8 mouse cellular contexts compared by ENCODE assay signal in genomic region chr8:3631478-3631875, GRCm38 (mm10). TPM values are rescaled to one million over a fixed set of nuclear protein-coding genes. Genes with fewer than 3 reads are reported as not detected.
DNase-seq lines count a peak whose midpoint lies in the region; ATAC-seq lines count a peak whose summit lies in the region.

No protein-coding gene starts in this region.

- no peak overlapping the region for H3K27ac ChIP-seq in heart, embryonic 14.5 days (replicated peaks in 1 of 2; ENCODE audit: control insufficient read depth in 1 of 2, insufficient read depth in 1 of 2, low read depth in 2 of 2, low read length in 2 of 2)
- H3K27ac ChIP-seq in hindbrain, embryonic 16.5 days (ENCODE audit: low read depth, low read length): no peak overlapping the region
- H3K27ac ChIP-seq in lung, embryonic 15.5 days: no peak overlapping the region

- peak overlapping the region; percentile 87 for H3K4me2 ChIP-seq in heart, embryonic 14.5 days (ENCODE audit: low read length)
- peak overlapping the region; percentile 64 for H3K4me2 ChIP-seq in hindbrain, embryonic 16.5 days (ENCODE audit: low read length)
- peak overlapping the region; percentile 75 for H3K4me2 ChIP-seq in lung, embryonic 15.5 days

- intact Hi-C loops in heart, postnatal 10 days (cut with DNase I): no loop called here

- H3K9ac ChIP-seq in heart, embryonic 14.5 days (ENCODE audit: low read length): peak overlapping the region; percentile 73
- peak overlapping the region; percentile 58 for H3K9ac ChIP-seq in hindbrain, embryonic 16.5 days (ENCODE audit: low read depth, low read length)
- peak overlapping the region; percentile 52 for H3K9ac ChIP-seq in lung, embryonic 15.5 days

- no peak for DNase-seq in heart, postnatal 10 days
- peak; percentile 57 for DNase-seq in c-Kit-positive CD71-positive TER-119-positive erythroid progenitor cells, embryonic 14.5 days (ENCODE audit: low spot score)
- DNase-seq in retina, postnatal 1 day: peak; percentile 28
- DNase-seq in layer of hippocampus, adult 11-12 months (ENCODE audit: low spot score): no peak
- DNase-seq in frontal cortex, postnatal 25 days (ENCODE audit: low spot score in 2 of 2): no peak

- peaks cover 5% of the 10 kb centered on the region in 2 experiments; a peak in 2 of 4 replicates for H3K4me1 ChIP-seq in heart, embryonic 14.5 days (ENCODE audit: control insufficient read depth in 2 of 2, insufficient read depth in 2 of 2, low read length in 2 of 2)
- peaks cover 9% of the 10 kb centered on the region for H3K4me1 ChIP-seq in hindbrain, embryonic 16.5 days (ENCODE audit: control insufficient read depth, insufficient read depth, low read depth, low read length)
- H3K4me1 ChIP-seq in lung, embryonic 15.5 days: no peaks in the 10 kb centered on the region

- H3K27me3 ChIP-seq in heart, embryonic 14.5 days (ENCODE audit: control insufficient read depth, insufficient read depth, low read length): peaks cover 10% of the 10 kb centered on the region; the same call in 1 of the 2 replicates
- H3K27me3 ChIP-seq in hindbrain, embryonic 16.5 days (replicated peaks; ENCODE audit: control insufficient read depth, insufficient read depth, low read length): no peaks in the 10 kb centered on the region
- H3K27me3 ChIP-seq in lung, embryonic 15.5 days: peaks cover 8% of the 10 kb centered on the region; the same call in 1 of the 2 replicates

- 10% methylated on average over 8 of the region's 8 CpGs for WGBS in heart, embryonic 14.5 days
- WGBS in hindbrain, embryonic 16.5 days: 26% methylated on average over 8 of the region's 8 CpGs
- 11% methylated on average over 8 of the region's 8 CpGs for WGBS in lung, embryonic 15.5 days

- peak overlapping the region; percentile 54 to 68 for H3K4me3 ChIP-seq in heart, embryonic 14.5 days (ENCODE audit: control insufficient read depth in 1 of 2, insufficient read depth in 1 of 2, low read depth in 1 of 2, low read length in 2 of 2)
- peak overlapping the region; percentile 49 for H3K4me3 ChIP-seq in hindbrain, embryonic 16.5 days (ENCODE audit: low read length)
- peak overlapping the region; percentile 63 for H3K4me3 ChIP-seq in lung, embryonic 15.5 days

- H3K9me3 ChIP-seq in heart, embryonic 14.5 days (ENCODE audit: control insufficient read depth, low read length): no peaks in the 10 kb centered on the region
- H3K9me3 ChIP-seq in hindbrain, embryonic 16.5 days (ENCODE audit: control insufficient read depth, low read length): no peaks in the 10 kb centered on the region
- no peaks in the 10 kb centered on the region for H3K9me3 ChIP-seq in lung, embryonic 15.5 days

- 0 out of 2 replicates have a peak, but pooled peaks have one; percentile 6 for ATAC-seq in heart, embryonic 14.5 days (ENCODE audit: insufficient number of reproducible peaks, insufficient read depth, low FRiP score, low read depth)
- ATAC-seq in hindbrain, embryonic 16.5 days: no peak; the same call in 1 of the 2 replicates
- peak; percentile 51 for ATAC-seq in lung, embryonic 15.5 days (ENCODE audit: borderline replicate concordance, extremely low read depth, low FRiP score, low TSS enrichment)

- peaks cover 22% of the 10 kb centered on the region for H3K36me3 ChIP-seq in heart, embryonic 14.5 days (ENCODE audit: control insufficient read depth, insufficient read depth, low read length)
- no peaks in the 10 kb centered on the region for H3K36me3 ChIP-seq in hindbrain, embryonic 16.5 days (ENCODE audit: control insufficient read depth, insufficient read depth, low read length)
- H3K36me3 ChIP-seq in lung, embryonic 15.5 days: no peaks in the 10 kb centered on the region

RNA-seq across cellular contexts. Expression of gene Stxbp2, which starts 0.7 kb away (rescaled TPM):
- polyA plus RNA-seq in heart, embryonic 14.5 days (2014; fragmentation: Nextera tagmentation; extraction: Ambion mirVana): 39.0 and 40.2 TPM in 2 replicates
- total RNA-seq in heart, postnatal 10 days (2021): 10 to 100 TPM; 13.9 to 14.0 TPM
- polyA plus RNA-seq in hindbrain, embryonic 16.5 days (2015; fragmentation: Nextera tagmentation; extraction: Ambion mirVana): 39.3 and 42.5 TPM in 2 replicates
- 75.6 and 84.6 TPM in 2 replicates for polyA plus RNA-seq in lung, embryonic 15.5 days (2015; fragmentation: Nextera tagmentation; extraction: Ambion mirVana)

RNA-seq across cellular contexts. Expression of gene Pcp2, which starts 6.1 kb away (rescaled TPM):
- not detected in 2 replicates for polyA plus RNA-seq in heart, embryonic 14.5 days (2014; fragmentation: Nextera tagmentation; extraction: Ambion mirVana)
- not detected for total RNA-seq in heart, postnatal 10 days (2021)
- 24.9 and 30.6 TPM in 2 replicates for polyA plus RNA-seq in hindbrain, embryonic 16.5 days (2015; fragmentation: Nextera tagmentation; extraction: Ambion mirVana)
- 0.12 TPM in 1 of 2 replicates, not detected in the other for polyA plus RNA-seq in lung, embryonic 15.5 days (2015; fragmentation: Nextera tagmentation; extraction: Ambion mirVana)

RNA-seq across cellular contexts. Expression of gene Pet100, which starts 10.1 kb away (rescaled TPM):
- 113 and 114 TPM in 2 replicates for polyA plus RNA-seq in heart, embryonic 14.5 days (2014; fragmentation: Nextera tagmentation; extraction: Ambion mirVana)
- 10 to 100 TPM; 69.8 to 76.2 TPM for total RNA-seq in heart, postnatal 10 days (2021)
- polyA plus RNA-seq in hindbrain, embryonic 16.5 days (2015; fragmentation: Nextera tagmentation; extraction: Ambion mirVana): 65.3 and 73.2 TPM in 2 replicates
- 83.5 and 91.0 TPM in 2 replicates for polyA plus RNA-seq in lung, embryonic 15.5 days (2015; fragmentation: Nextera tagmentation; extraction: Ambion mirVana)

RNA-seq across cellular contexts. Expression of gene Xab2, which starts 10.4 kb away (rescaled TPM):
- 29.0 and 30.9 TPM in 2 replicates for polyA plus RNA-seq in heart, embryonic 14.5 days (2014; fragmentation: Nextera tagmentation; extraction: Ambion mirVana)
- total RNA-seq in heart, postnatal 10 days (2021): 10 to 100 TPM; 18.8 to 21.5 TPM
- polyA plus RNA-seq in hindbrain, embryonic 16.5 days (2015; fragmentation: Nextera tagmentation; extraction: Ambion mirVana): 46.7 and 51.4 TPM in 2 replicates
- 58.0 and 61.8 TPM in 2 replicates for polyA plus RNA-seq in lung, embryonic 15.5 days (2015; fragmentation: Nextera tagmentation; extraction: Ambion mirVana)

RNA-seq across cellular contexts. Expression of gene Retn, which starts 24.1 kb away (rescaled TPM):
- not detected in 2 replicates for polyA plus RNA-seq in heart, embryonic 14.5 days (2014; fragmentation: Nextera tagmentation; extraction: Ambion mirVana)
- under 1 TPM; 0.31 to 0.40 TPM for total RNA-seq in heart, postnatal 10 days (2021)
- polyA plus RNA-seq in hindbrain, embryonic 16.5 days (2015; fragmentation: Nextera tagmentation; extraction: Ambion mirVana): 0.34 and 0.67 TPM in 2 replicates
- not detected in 2 replicates for polyA plus RNA-seq in lung, embryonic 15.5 days (2015; fragmentation: Nextera tagmentation; extraction: Ambion mirVana)

Comparison
In these comparisons a context has a peak if more than half of its experiments do, and no peak if none do; other contexts are left out.
1. DNase-seq: peak in c-Kit-positive CD71-positive TER-119-positive erythroid progenitor cells, embryonic 14.5 days (single experiment) and retina, postnatal 1 day (single experiment); none in heart, postnatal 10 days (0 of 2), layer of hippocampus, adult 11-12 months (single experiment) and frontal cortex, postnatal 25 days (0 of 2).
2. RNA of gene Pcp2, which starts 6.1 kb away (polyA plus RNA-seq): 24.9 to 30.6 TPM in hindbrain, embryonic 16.5 days; 0.12 TPM in lung, embryonic 15.5 days and not detected in heart, embryonic 14.5 days; every median in the first group is over 10 times any median in the second.
3. Peak in every context shown above with its lines, with median percentiles within 50 percentile points of each other: H3K4me2 ChIP-seq, H3K4me3 ChIP-seq and H3K9ac ChIP-seq.